Mouse (Mus musculus) forebrain, embryonic 13.5 days (tissue): ENCODE results near the gene Gls. TPM values are rescaled to one million over a fixed set of nuclear protein-coding genes. Genes with fewer than 3 reads are reported as not detected.

Experiments used
- ATAC-seq: fragments of 200-750 bp; cut with Nextera tagmentation; 2 replicates; pipeline ENCODE4 v1.8.0; 2017
- H3K27ac ChIP-seq: fragments of 300-500 bp; sonication (generic); 2 replicates; pipeline ENCODE4 v1.5.1; 2015; ENCODE audit warnings: inconsistent platforms, mild to moderate bottlenecking, moderate library complexity
- H3K27me3 ChIP-seq: fragments of 300-500 bp; sonication (generic); 2 replicates; pipeline ENCODE4 v1.6.1; 2015; ENCODE audit warnings: mild to moderate bottlenecking, inconsistent platforms
- H3K36me3 ChIP-seq: fragments of 300-500 bp; sonication (generic); 2 replicates; pipeline ENCODE4 v1.6.1; 2015; ENCODE audit warnings: mild to moderate bottlenecking, inconsistent platforms; ENCODE audit not compliant: poor library complexity, severe bottlenecking
- H3K4me1 ChIP-seq: fragments of 300-500 bp; sonication (generic); 2 replicates; pipeline ENCODE4 v1.6.1; 2015; ENCODE audit warnings: inconsistent platforms
- H3K4me2 ChIP-seq: fragments of 300-500 bp; sonication (generic); 2 replicates; pipeline ENCODE4 v1.6.1; 2015; ENCODE audit warnings: inconsistent platforms, mild to moderate bottlenecking, moderate library complexity
- H3K4me3 ChIP-seq: fragments of 300-500 bp; sonication (generic); 2 replicates; pipeline ENCODE4 v1.5.1; 2015; ENCODE audit warnings: mild to moderate bottlenecking, inconsistent platforms
- H3K9ac ChIP-seq: fragments of 300-500 bp; sonication (generic); 2 replicates; pipeline ENCODE4 v1.6.1; 2015; ENCODE audit warnings: mild to moderate bottlenecking, inconsistent platforms
- H3K9me3 ChIP-seq: fragments of 300-500 bp; sonication (generic); replicated peaks from 2 replicates; pipeline ENCODE4 v1.6.1; 2016; ENCODE audit warnings: inconsistent platforms
- WGBS: fragments of 180-500 bp; shearing (Covaris S2); methylation state at CpG from one replicate; pipeline ENCODE4 v1.1.7; 2015; 5-methylcytosine and 5-hydroxymethylcytosine counted together
- polyA plus RNA-seq: library from polyadenylated mRNA; unstranded; fragments of >200 nt; fragmentation: Nextera tagmentation; extraction: Ambion mirVana; gene quantifications from 2 replicates; pipeline ENCODE4 v1.2.1, GENCODE M21; 2015

Gene Gls
- polyA plus RNA-seq, 1 experiment from 2014 or later, result 23.6 TPM

- Histone ChIP-seq H3K4me3 (peak overlapping the region; percentile 92), H3K27me3 (no peaks in the 10 kb centered on the region), H3K4me2 (peak overlapping the region; percentile 74), H3K9ac (peak overlapping the region; percentile 95), H3K27ac (peak overlapping the region; percentile 97), H3K36me3 (no peaks in the 10 kb centered on the region), H3K9me3 (no peaks in the 10 kb centered on the region), H3K4me1 (peaks cover 19% of the 10 kb centered on the region)
- under 1% methylated on average over 54 of the region's 69 CpGs for WGBS
- peak; percentile 57 for ATAC-seq
Observed at GRCm38 (mm10) chr1:52231939-52232765, 880 bp downstream of the Gls start.

- Histone ChIP-seq H3K9me3 (no peaks in the 10 kb centered on the region), H3K36me3 (no peaks in the 10 kb centered on the region), H3K27ac (no peak overlapping the region), H3K9ac (no peak overlapping the region), H3K4me1 (peaks cover 19% of the 10 kb centered on the region), H3K4me3 (no peak overlapping the region), H3K4me2 (peak overlapping the region; percentile 74), H3K27me3 (no peaks in the 10 kb centered on the region)
- no peak for ATAC-seq
- WGBS, result 67% methylated on average over 1 of the region's 1 CpGs
Observed at GRCm38 (mm10) chr1:52230404-52230803, 2.6 kb downstream of the Gls start.

- no peak overlapping the region for H3K9ac ChIP-seq
- H3K4me2 ChIP-seq, result no peak overlapping the region
- no peaks in the 10 kb centered on the region for H3K27me3 ChIP-seq
- no peak for ATAC-seq
- H3K9me3 ChIP-seq, result no peaks in the 10 kb centered on the region
- peaks cover 25% of the 10 kb centered on the region for H3K4me1 ChIP-seq
- WGBS, result 85% methylated on average over 6 of the region's 6 CpGs
- H3K27ac ChIP-seq, result no peak overlapping the region
- H3K4me3 ChIP-seq, result no peak overlapping the region
- H3K36me3 ChIP-seq, result no peaks in the 10 kb centered on the region
Observed at GRCm38 (mm10) chr1:52228178-52228577, 4.9 kb downstream of the Gls start.

DNA sequence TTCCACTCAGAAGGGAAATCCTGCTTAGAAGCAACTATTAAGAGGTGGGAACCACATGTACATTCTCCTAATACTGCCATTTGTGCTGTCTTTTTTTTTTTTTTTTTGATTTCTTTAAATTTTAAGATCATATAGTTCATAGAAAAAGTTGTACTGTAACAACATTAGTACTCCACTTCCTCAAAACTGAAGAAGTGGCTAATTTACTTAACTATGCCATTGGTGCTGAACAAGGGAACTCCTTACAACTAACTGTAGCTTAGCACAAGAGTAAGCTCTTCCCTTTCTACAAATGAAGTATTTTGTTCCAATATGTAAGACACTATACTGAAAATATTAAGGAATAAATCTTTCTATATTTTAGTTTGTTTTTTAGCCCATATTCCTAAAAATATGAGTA is 6.6 kb downstream of the Gls start:
- Histone ChIP-seq H3K9me3 (no peaks in the 10 kb centered on the region), H3K27me3 (no peaks in the 10 kb centered on the region), H3K4me1 (peaks cover 22% of the 10 kb centered on the region), H3K36me3 (no peaks in the 10 kb centered on the region), H3K4me3 (no peak overlapping the region), H3K9ac (no peak overlapping the region), H3K4me2 (no peak overlapping the region), H3K27ac (no peak overlapping the region)
- ATAC-seq, result no peak

DNA sequence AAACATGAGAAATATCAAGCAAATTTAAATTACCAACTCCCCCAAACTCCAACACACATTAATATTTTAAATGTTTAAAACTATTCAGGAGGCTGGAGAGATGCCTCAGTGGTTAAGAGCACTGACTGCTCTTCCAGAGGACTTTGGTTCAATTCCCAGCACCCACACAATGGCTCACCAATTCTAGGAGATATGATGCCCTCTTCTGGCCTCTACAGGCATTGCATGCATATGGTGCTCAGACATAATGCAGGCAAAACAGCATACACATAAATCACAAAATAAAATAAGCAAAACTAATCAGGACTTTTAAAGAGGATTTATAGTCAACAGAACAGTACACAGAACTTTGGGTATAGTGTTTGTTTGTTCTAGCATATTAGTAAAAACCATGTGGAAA is 16.3 kb downstream of the Gls start:
- Histone ChIP-seq H3K36me3 (peaks cover 4% of the 10 kb centered on the region; the same call in 1 of the 2 replicates), H3K9ac (no peak overlapping the region)

DNA sequence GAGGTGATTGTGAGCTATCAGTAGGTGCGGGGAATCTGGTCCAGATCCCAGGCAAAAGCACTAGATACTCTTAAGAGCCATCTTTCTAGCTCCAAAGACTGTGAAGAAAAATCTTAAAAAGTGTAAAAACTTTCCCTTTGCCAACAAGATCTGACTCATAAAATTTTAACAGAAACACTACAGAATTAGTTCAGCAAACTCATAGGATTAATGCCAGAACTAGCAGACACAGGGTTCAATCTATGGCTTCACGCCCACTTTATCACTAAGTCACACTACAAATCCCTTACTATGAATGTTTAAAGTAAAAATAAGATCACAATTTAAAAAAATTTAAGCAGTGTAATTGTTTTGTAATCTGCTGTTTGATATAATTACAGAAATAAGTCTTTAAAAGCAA is 50.0 kb downstream of the Gls start:
- no peak for ATAC-seq
- no peaks in the 10 kb centered on the region for H3K9me3 ChIP-seq
- WGBS, result 97% methylated on average over 2 of the region's 2 CpGs
- no peaks in the 10 kb centered on the region for H3K4me1 ChIP-seq
- H3K4me2 ChIP-seq, result no peak overlapping the region
- H3K27me3 ChIP-seq, result no peaks in the 10 kb centered on the region
- no peak overlapping the region for H3K9ac ChIP-seq
- H3K4me3 ChIP-seq, result no peak overlapping the region
- H3K27ac ChIP-seq, result no peak overlapping the region
- H3K36me3 ChIP-seq, result no peaks in the 10 kb centered on the region

More for the DNA sequence above, 16.3 kb downstream of the Gls start:
- Histone ChIP-seq H3K4me3 (no peak overlapping the region), H3K4me2 (no peak overlapping the region), H3K27me3 (no peaks in the 10 kb centered on the region), H3K27ac (no peak overlapping the region), H3K4me1 (no peaks in the 10 kb centered on the region), H3K9me3 (no peaks in the 10 kb centered on the region)
- ATAC-seq, result no peak

GRCm38 (mm10) chr1:52181994-52182393 is 51.0 kb downstream of the Gls start:
- ATAC-seq, result no peak
- Histone ChIP-seq H3K9ac (no peak overlapping the region), H3K9me3 (no peaks in the 10 kb centered on the region), H3K4me2 (no peak overlapping the region), H3K4me1 (no peaks in the 10 kb centered on the region), H3K27ac (no peak overlapping the region), H3K4me3 (no peak overlapping the region), H3K27me3 (no peaks in the 10 kb centered on the region), H3K36me3 (no peaks in the 10 kb centered on the region)

DNA sequence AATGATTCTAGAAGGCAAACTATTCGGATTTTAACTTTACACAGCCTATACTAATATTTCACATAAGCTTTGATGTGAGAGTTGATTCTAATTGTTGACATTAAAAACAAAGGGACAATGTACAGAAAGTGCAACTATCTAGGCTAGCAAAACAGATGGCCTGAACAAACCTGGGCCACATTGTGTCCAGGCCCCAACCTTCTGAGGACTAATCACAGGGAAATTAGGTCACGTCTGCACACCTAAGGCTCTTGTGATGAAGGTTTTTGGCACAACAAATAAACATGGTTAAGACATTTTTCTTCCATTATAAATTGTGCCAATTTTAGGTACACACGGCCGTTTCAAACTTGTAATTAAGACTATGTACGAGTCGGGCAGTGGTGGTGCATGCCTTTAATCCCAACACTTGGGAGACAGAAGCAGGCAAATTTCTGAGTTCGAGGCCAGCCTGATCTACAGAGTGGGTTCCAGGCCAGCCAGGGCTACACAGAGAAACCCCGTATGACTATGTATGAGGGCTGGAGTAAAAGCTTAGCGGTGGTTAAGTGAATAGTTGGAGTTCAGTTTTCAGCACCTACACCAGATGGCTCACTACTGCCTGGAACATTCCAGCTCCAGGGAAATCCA is 53.0 kb downstream of the Gls start:
- no peak overlapping the region for H3K4me2 ChIP-seq
- WGBS, result 94% methylated on average over 9 of the region's 9 CpGs
- no peak overlapping the region for H3K27ac ChIP-seq

DNA sequence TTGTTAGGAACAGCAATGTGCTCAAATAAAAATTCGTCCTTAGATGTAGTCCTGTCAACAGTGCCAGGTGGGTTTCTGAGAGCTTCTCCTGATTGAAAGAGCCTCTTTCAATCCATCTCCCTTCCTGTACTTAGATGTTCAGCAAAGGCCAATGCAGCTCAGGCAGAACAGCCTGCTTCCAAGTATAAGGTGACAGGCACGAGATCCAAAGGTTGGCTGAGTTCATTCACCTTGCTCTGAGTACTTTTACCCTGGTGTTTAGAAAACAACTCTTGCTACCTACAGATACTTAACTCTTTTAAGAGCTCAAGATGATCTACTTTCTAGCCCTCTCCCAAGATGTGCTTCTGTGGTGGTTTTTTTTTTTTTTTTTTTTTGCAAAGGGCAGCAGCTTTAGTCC is 56.0 kb downstream of the Gls start:
- Histone ChIP-seq H3K27ac (no peak overlapping the region), H3K9me3 (no peaks in the 10 kb centered on the region), H3K4me2 (no peak overlapping the region), H3K9ac (no peak overlapping the region), H3K36me3 (no peaks in the 10 kb centered on the region), H3K4me3 (no peak overlapping the region), H3K4me1 (no peaks in the 10 kb centered on the region), H3K27me3 (no peaks in the 10 kb centered on the region)
- 86% methylated on average over 2 of the region's 2 CpGs for WGBS
- ATAC-seq, result no peak

More for the DNA sequence above, 53.0 kb downstream of the Gls start:
- Histone ChIP-seq H3K9ac (no peak overlapping the region), H3K9me3 (no peaks in the 10 kb centered on the region), H3K27me3 (no peaks in the 10 kb centered on the region), H3K4me1 (no peaks in the 10 kb centered on the region), H3K4me3 (no peak overlapping the region), H3K36me3 (no peaks in the 10 kb centered on the region)
- no peak for ATAC-seq

DNA sequence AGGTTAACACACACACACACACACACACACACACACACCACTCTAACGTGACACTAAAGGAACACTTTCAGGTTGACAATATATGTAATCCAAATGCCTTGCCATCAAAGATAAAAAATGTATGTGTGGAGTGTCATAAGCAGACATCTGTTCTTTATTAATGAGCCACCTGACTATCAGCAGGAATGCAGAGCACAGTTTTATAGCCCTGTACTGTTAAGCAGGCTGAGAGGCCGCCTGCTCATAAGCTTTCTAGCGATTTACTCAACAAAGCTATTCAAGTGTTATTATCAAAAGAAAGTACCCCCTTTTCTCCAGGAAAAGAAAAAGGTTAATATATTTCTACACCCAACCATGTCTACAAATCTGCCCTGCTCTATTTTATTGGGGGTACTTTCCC is 57.0 kb downstream of the Gls start:
- Histone ChIP-seq H3K36me3 (no peaks in the 10 kb centered on the region), H3K9ac (no peak overlapping the region), H3K9me3 (no peaks in the 10 kb centered on the region), H3K27ac (no peak overlapping the region), H3K4me1 (no peaks in the 10 kb centered on the region), H3K4me3 (no peak overlapping the region), H3K27me3 (no peaks in the 10 kb centered on the region), H3K4me2 (no peak overlapping the region)
- WGBS, result 71% methylated on average over 3 of the region's 3 CpGs
- ATAC-seq, result no peak

DNA sequence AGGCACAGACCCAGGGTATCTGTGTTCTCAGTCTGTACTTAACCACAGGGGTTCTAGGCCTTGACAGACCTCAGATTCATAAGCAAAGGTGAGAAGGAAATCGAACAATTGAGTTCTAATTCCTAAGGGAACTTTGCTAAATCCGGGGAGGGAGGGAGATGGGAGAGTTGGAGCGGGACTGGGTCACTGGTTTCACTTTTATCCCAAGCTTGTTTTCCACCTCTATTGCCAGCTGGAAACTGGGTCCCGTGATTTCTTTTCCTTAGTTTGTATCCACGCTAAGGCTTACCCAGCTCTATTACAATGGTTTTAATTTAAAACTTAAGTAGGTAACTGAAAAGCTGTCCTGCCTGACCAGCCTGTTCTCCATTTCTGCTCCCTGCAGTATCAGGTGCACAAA is 57.7 kb downstream of the Gls start:
- H3K27me3 ChIP-seq, result no peaks in the 10 kb centered on the region
- 68% methylated on average over 5 of the region's 5 CpGs for WGBS
- no peak overlapping the region for H3K4me3 ChIP-seq
- H3K27ac ChIP-seq, result no peak overlapping the region
- H3K4me2 ChIP-seq, result no peak overlapping the region
- H3K9ac ChIP-seq, result no peak overlapping the region
- no peaks in the 10 kb centered on the region for H3K4me1 ChIP-seq
- H3K36me3 ChIP-seq, result no peaks in the 10 kb centered on the region
- ATAC-seq, result no peak
- H3K9me3 ChIP-seq, result no peaks in the 10 kb centered on the region

DNA sequence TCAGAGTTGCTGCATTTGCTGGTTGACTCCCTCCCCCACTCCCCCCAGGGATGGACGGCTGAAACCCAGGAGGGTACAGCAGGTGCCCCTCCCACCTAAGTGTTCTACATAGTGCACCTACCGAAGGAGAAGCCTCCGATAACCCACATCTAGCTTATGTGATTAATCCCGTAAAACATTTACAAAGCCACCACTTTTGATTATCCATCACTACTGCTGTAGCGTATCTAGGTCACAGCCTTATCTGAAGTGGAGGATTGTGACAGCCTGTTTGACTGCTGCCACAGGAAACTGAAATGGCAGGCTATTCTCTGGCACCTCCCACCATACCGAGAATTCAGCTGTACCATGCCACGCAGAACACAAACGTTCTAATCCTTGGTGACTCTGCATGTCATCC is 61.8 kb downstream of the Gls start:
- Histone ChIP-seq H3K9me3 (no peaks in the 10 kb centered on the region), H3K4me2 (no peak overlapping the region), H3K27me3 (no peaks in the 10 kb centered on the region), H3K9ac (no peak overlapping the region), H3K4me1 (no peaks in the 10 kb centered on the region), H3K4me3 (no peak overlapping the region), H3K36me3 (no peaks in the 10 kb centered on the region), H3K27ac (no peak overlapping the region; the same call in 1 of the 2 replicates)
- ATAC-seq, result peak; percentile 34; the same call in 1 of the 2 replicates
- WGBS, result 77% methylated on average over 8 of the region's 8 CpGs
